Mouse (Mus musculus) liver, embryonic 16.5 days (tissue): ENCODE results near the gene Olfr739. TPM values are rescaled to one million over a fixed set of nuclear protein-coding genes. Genes with fewer than 3 reads are reported as not detected.

ENCODE experiments used
- ATAC-seq: fragments of 200-750 bp; cut with Nextera tagmentation; 2 replicates; pipeline ENCODE4 v1.8.0; 2017; ENCODE audit warnings: low read depth, mild to moderate bottlenecking, moderate number of reproducible peaks, moderate library complexity
- H3K27ac ChIP-seq: fragments of 300-500 bp; sonication (generic); 2 replicates; pipeline ENCODE4 v1.5.1; 2014; ENCODE audit warnings: mild to moderate bottlenecking, low read length
- H3K27me3 ChIP-seq: fragments of 300-500 bp; sonication (generic); 2 replicates; pipeline ENCODE4 v1.6.1; 2014; ENCODE audit warnings: low read depth, low read length, mixed read lengths; ENCODE audit not compliant: control insufficient read depth, insufficient read depth
- H3K36me3 ChIP-seq: fragments of 300-500 bp; sonication (generic); 2 replicates; pipeline ENCODE4 v1.6.1; 2014; ENCODE audit warnings: mild to moderate bottlenecking; ENCODE audit not compliant: control insufficient read depth, insufficient read depth
- H3K4me1 ChIP-seq: fragments of 300-500 bp; sonication (generic); 2 replicates; pipeline ENCODE4 v1.6.1; 2014; ENCODE audit warnings: low read depth, low read length, mixed read lengths; ENCODE audit not compliant: control insufficient read depth
- H3K4me2 ChIP-seq: fragments of 300-500 bp; sonication (generic); 2 replicates; pipeline ENCODE4 v1.6.1; 2014; ENCODE audit warnings: low read depth, low read length, mixed read lengths
- H3K4me3 ChIP-seq: fragments of 300-500 bp; sonication (generic); 2 replicates; pipeline ENCODE4 v1.5.1; 2014; ENCODE audit warnings: low read depth, mild to moderate bottlenecking, low read length
- H3K9ac ChIP-seq: fragments of 300-500 bp; sonication (generic); 2 replicates; pipeline ENCODE4 v1.6.1; 2014; ENCODE audit warnings: low read depth, low read length
- H3K9me3 ChIP-seq: fragments of 300-500 bp; sonication (generic); replicated peaks from 2 replicates; pipeline ENCODE4 v1.6.1; 2016; ENCODE audit warnings: low read length; ENCODE audit not compliant: control insufficient read depth
- WGBS: fragments of 180-500 bp; shearing (Covaris S2); extraction: QIAGEN DNeasy Blood & Tissue Kit; methylation state at CpG from one replicate; pipeline ENCODE4 v1.1.7; 2014; ENCODE audit not compliant: insufficient replicate concordance; 5-methylcytosine and 5-hydroxymethylcytosine counted together
- polyA plus RNA-seq: library from polyadenylated mRNA; unstranded; fragments of >200 nt; fragmentation: Nextera tagmentation; extraction: Ambion mirVana; gene quantifications from 2 replicates; pipeline ENCODE4 v1.2.1, GENCODE M21; 2015

Gene Olfr739
- polyA plus RNA-seq = not detected in 2 replicates

- 39% methylated on average over 2 of the region's 2 CpGs for WGBS
- Histone ChIP-seq H3K27me3 (no peaks in the 10 kb centered on the region), H3K4me3 (no peak within 1 kb of the TSS), H3K27ac (no peak within 1 kb of the TSS), H3K4me2 (no peak within 1 kb of the TSS), H3K36me3 (no peaks in the 10 kb centered on the region), H3K4me1 (no peaks in the 10 kb centered on the region), H3K9me3 (no peaks in the 10 kb centered on the region), H3K9ac (no peak within 1 kb of the TSS)
- no peak for ATAC-seq
Observed at GRCm38 (mm10) chr14:50418326-50418725, at the start of gene Olfr739. Gene Olfr739, plus strand, starts transcription at chr14:50418626.

DNA sequence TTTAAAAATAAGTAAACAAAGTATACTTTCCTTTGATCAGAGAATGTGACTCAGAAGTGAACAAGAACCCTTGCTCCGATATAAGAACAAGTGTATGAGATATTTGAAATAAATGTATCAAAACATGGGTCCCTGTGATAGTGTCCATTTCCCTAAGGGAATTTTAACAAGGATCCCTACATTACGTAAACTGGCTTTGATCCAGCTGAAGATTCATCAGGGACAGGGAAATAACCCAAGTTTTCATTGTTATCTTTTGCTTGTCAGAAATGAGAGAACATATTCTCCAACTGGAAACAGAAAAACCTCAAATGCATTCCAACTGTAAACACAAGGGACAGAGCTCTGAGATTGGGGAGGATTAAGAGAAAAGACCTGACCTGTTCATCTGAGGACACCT is 37.6 kb upstream of the Olfr739 start, which contains the start of gene Olfr736:
Gene Olfr736, plus strand, starts transcription at position 301 of the 400 bp plus-strand sequence.
- no peak within 1 kb of the TSS for H3K9ac ChIP-seq
- no peaks in the 10 kb centered on the region for H3K4me1 ChIP-seq
- H3K9me3 ChIP-seq = no peaks in the 10 kb centered on the region
- 66% methylated on average over 2 of the region's 2 CpGs for WGBS
- ATAC-seq = no peak
- H3K36me3 ChIP-seq = no peaks in the 10 kb centered on the region
- H3K27ac ChIP-seq = no peak within 1 kb of the TSS
- no peak within 1 kb of the TSS for H3K4me2 ChIP-seq
- H3K4me3 ChIP-seq = no peak within 1 kb of the TSS
- no peaks in the 10 kb centered on the region for H3K27me3 ChIP-seq

- Histone ChIP-seq H3K4me1 (no peaks in the 10 kb centered on the region), H3K27ac (no peak within 1 kb of the TSS), H3K36me3 (no peaks in the 10 kb centered on the region), H3K27me3 (no peaks in the 10 kb centered on the region), H3K9ac (no peak within 1 kb of the TSS), H3K4me3 (no peak within 1 kb of the TSS), H3K9me3 (no peaks in the 10 kb centered on the region), H3K4me2 (no peak within 1 kb of the TSS)
- 63% methylated on average over 1 of the region's 1 CpGs for WGBS
- no peak for ATAC-seq
Observed at GRCm38 (mm10) chr14:50407268-50407667, 11.2 kb upstream of the Olfr739 start, which contains the start of gene Olfr738. Gene Olfr738, plus strand, starts transcription at chr14:50407568.

- H3K9me3 ChIP-seq = no peaks in the 10 kb centered on the region
- no peaks in the 10 kb centered on the region for H3K4me1 ChIP-seq
- 63% methylated on average over 3 of the region's 3 CpGs for WGBS
- no peak within 1 kb of the TSS for H3K9ac ChIP-seq
- no peak within 1 kb of the TSS for H3K4me3 ChIP-seq
- no peak within 1 kb of the TSS for H3K4me2 ChIP-seq
- no peaks in the 10 kb centered on the region for H3K36me3 ChIP-seq
- ATAC-seq = no peak
- no peak within 1 kb of the TSS for H3K27ac ChIP-seq
- H3K27me3 ChIP-seq = no peaks in the 10 kb centered on the region
Observed at GRCm38 (mm10) chr14:50445245-50445644, 26.8 kb downstream of the Olfr739 start, which contains the start of gene Olfr740. Gene Olfr740, plus strand, starts transcription at chr14:50445545.

- Histone ChIP-seq H3K9me3 (no peaks in the 10 kb centered on the region), H3K4me1 (no peaks in the 10 kb centered on the region), H3K9ac (no peak within 1 kb of the TSS), H3K36me3 (no peaks in the 10 kb centered on the region), H3K4me2 (no peak within 1 kb of the TSS), H3K4me3 (no peak within 1 kb of the TSS), H3K27ac (no peak within 1 kb of the TSS), H3K27me3 (no peaks in the 10 kb centered on the region)
- ATAC-seq = no peak
- 54% methylated on average over 2 of the region's 2 CpGs for WGBS
Observed at GRCm38 (mm10) chr14:50472438-50472837, 54.0 kb downstream of the Olfr739 start, which contains the start of gene Olfr741. Gene Olfr741, plus strand, starts transcription at chr14:50472738.

Other genes starting within 250 kb of the Olfr739 start
- not detected in 2 replicates for gene Olfr730, start 230.4 kb upstream of the Olfr739 start, polyA plus RNA-seq
- not detected in 2 replicates for gene Olfr731, start 176.8 kb upstream of the Olfr739 start, polyA plus RNA-seq
- gene Olfr732, start 134.4 kb upstream of the Olfr739 start, polyA plus RNA-seq = not detected in 2 replicates
- not detected in 2 replicates for gene Olfr733, start 117.1 kb upstream of the Olfr739 start, polyA plus RNA-seq
- not detected in 2 replicates for gene Olfr734, start 91.9 kb upstream of the Olfr739 start, polyA plus RNA-seq
- gene Olfr735, start 69.8 kb upstream of the Olfr739 start, polyA plus RNA-seq = not detected in 2 replicates
- 0.07 and 0.15 TPM in 2 replicates for gene Tlr11, start 60.7 kb upstream of the Olfr739 start, polyA plus RNA-seq
- not detected in 2 replicates for gene Olfr736, start 37.5 kb upstream of the Olfr739 start, polyA plus RNA-seq
- not detected in 2 replicates for gene Olfr738, start 11.1 kb upstream of the Olfr739 start, polyA plus RNA-seq
- gene Olfr740, start 26.9 kb downstream of the Olfr739 start, polyA plus RNA-seq = not detected in 2 replicates
- not detected in 2 replicates for gene Olfr741, start 54.1 kb downstream of the Olfr739 start, polyA plus RNA-seq
- not detected in 2 replicates for gene Olfr742, start 85.0 kb downstream of the Olfr739 start, polyA plus RNA-seq
- gene Olfr743, start 103.2 kb downstream of the Olfr739 start, polyA plus RNA-seq = not detected in 2 replicates
- not detected in 2 replicates for gene Olfr744, start 196.3 kb downstream of the Olfr739 start, polyA plus RNA-seq
- gene Olfr745, start 220.8 kb downstream of the Olfr739 start, polyA plus RNA-seq = not detected in 2 replicates
- not detected in 2 replicates for gene Olfr746, start 228.5 kb downstream of the Olfr739 start, polyA plus RNA-seq